Mouse (Mus musculus): ENCODE measurements around the gene Ppfia2.

DNA sequence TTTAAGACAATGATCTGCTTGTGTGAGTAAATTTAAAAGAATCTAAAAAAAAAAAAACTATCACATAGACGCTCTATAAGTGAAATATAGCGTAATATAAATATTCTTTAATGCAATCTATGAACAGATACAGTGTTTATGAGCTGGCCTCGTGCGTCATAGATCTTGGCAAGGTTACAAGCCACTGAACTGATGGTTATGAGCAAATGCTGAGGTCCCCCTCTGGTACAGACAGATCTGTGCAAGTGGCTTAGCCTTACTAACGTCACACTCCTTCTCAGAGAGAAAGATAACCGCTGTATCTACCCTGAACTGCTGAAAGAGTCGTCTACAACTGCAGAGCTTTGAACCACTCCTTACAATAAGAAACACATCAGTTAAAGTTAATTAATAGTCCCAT is 293.6 kb downstream of the Ppfia2 start:
- TF ChIP-seq POLR2A (IDR thresholded peaks at IDR 0.05; ENCODE audit: insufficient read length, low read depth) (no peak), CEBPB (IDR thresholded peaks at IDR 0.05; ENCODE audit: insufficient read depth, poor library complexity, severe bottlenecking) (no peak), E2F4 (IDR thresholded peaks at IDR 0.05; ENCODE audit: insufficient read depth) (no peak), TCF3 (IDR thresholded peaks at IDR 0.05; ENCODE audit: insufficient read length, low read depth) (no peak)

Data from myocyte (in vitro differentiated cells).